Mouse (Mus musculus) liver, embryonic 12.5 days (tissue): ENCODE data around the gene Mgat4b. TPM values are rescaled to one million over a fixed set of nuclear protein-coding genes. Genes with fewer than 3 reads are reported as not detected.

Source experiments
- microRNA-seq: library from miRNA; unstranded; fragments of <30 nt; microRNA quantifications from one replicate; pipeline ENCODE4, GENCODE M21; 2017
- polyA plus RNA-seq: library from polyadenylated mRNA; unstranded; fragments of >200 nt; fragmentation: Nextera tagmentation; extraction: Ambion mirVana; gene quantifications from 2 replicates; pipeline ENCODE4 v1.2.1, GENCODE M21; 2016

The Mgat4b gene
- polyA plus RNA-seq, 1 experiment from 2014 or later, result 29.1 TPM

Small RNA genes lying within 50 kb of the gene (microRNA-seq; reads per million reads assigned to microRNA genes)
- not detected for gene Mir6919

Other genes starting within 250 kb of the Mgat4b start
- gene Rnf130, start 185.5 kb upstream of the Mgat4b start, polyA plus RNA-seq, result 39.2 and 39.7 TPM in 2 replicates
- gene Tbc1d9b, start 79.5 kb upstream of the Mgat4b start, polyA plus RNA-seq, result 20.2 and 20.3 TPM in 2 replicates
- 8.6 and 8.7 TPM in 2 replicates for gene Mrnip, start 36.4 kb upstream of the Mgat4b start, polyA plus RNA-seq
- gene Sqstm1, start 63 bp upstream of the Mgat4b start, polyA plus RNA-seq, result 143 and 152 TPM in 2 replicates
- gene Ltc4s, start 27.7 kb downstream of the Mgat4b start, polyA plus RNA-seq, result 0.87 and 1.0 TPM in 2 replicates
- gene Maml1, start 81.4 kb downstream of the Mgat4b start, polyA plus RNA-seq, result 3.2 and 3.3 TPM in 2 replicates
- gene Canx, start 114.8 kb downstream of the Mgat4b start, polyA plus RNA-seq, result 255 and 264 TPM in 2 replicates
- gene Cby3, start 143.6 kb downstream of the Mgat4b start, polyA plus RNA-seq, result 0.18 TPM in 1 of 2 replicates, not detected in the other
- gene Hnrnph1, start 166.1 kb downstream of the Mgat4b start, polyA plus RNA-seq, result 160 TPM in 2 replicates
- 12.0 and 12.8 TPM in 2 replicates for gene Rufy1, start 220.2 kb downstream of the Mgat4b start, polyA plus RNA-seq